ENCODE assay signal across 13 mouse cellular contexts in the genomic region with DNA sequence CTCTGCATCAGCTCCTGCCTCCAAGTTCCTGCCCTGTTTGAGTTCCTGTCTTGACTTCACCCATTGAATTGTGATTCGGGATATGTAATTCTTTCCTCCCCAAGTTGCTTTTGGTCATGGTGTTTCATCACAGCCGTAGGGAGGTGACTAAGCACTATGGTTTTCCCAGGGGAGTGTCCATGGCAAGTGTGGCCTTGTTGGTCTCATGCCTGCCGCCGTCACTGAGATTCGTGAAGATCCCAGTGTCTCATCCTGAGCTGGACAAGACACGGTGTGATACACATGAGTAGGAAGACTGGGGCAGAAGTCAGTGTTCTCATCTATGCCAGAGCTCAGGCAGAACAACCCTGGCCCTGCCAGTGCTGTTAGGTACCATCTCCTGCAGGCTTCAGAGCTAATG.
"Had no signal": no experiment of that assay in that cellular context is flagged by ENCODE, and none has a peak within 500 bp of the region (broad histone marks: within the 10 kb centered on the region; RNA-seq: fewer than 3 reads in every experiment).

No protein-coding gene starts in this region.

- H3K9me3 ChIP-seq: liver, embryonic 13.5 days had no signal

- H3K9ac ChIP-seq: liver, embryonic 13.5 days had no signal

- H3K4me2 ChIP-seq: liver, embryonic 13.5 days; midbrain, embryonic 11.5 days had no signal

- DNase-seq: kidney, postnatal 25 days; layer of hippocampus, adult 9-11 months; liver, embryonic 13.5 days; lung, adult 2 months; lung, postnatal 14 days; lung, postnatal 4 days; midbrain, embryonic 14.5 days; thymus, adult 18-20 months; thymus, postnatal 36 days had no signal

- H3K4me3 ChIP-seq: layer of hippocampus, adult 2 months; left cerebral cortex, adult 2 months; liver, embryonic 13.5 days had no signal

- H3K36me3 ChIP-seq: liver, embryonic 13.5 days had no signal

- H3K27ac ChIP-seq: kidney, postnatal 0 days; layer of hippocampus, adult 2 months; left cerebral cortex, adult 2 months; liver, embryonic 13.5 days had no signal
